Mouse (Mus musculus) myocyte (in vitro differentiated cells): Measurements from ENCODE around the gene Pinlyp. TPM values are rescaled to one million over a fixed set of nuclear protein-coding genes. Genes with fewer than 3 reads are reported as not detected.

Experiments used
- H3K27me3 ChIP-seq: one replicate; pipeline ENCODE4 v1.6.1; 2011; ENCODE audit not compliant: control insufficient read depth, insufficient read depth, insufficient read length
- H3K36me3 ChIP-seq: one replicate; pipeline ENCODE4 v1.6.1; 2011; ENCODE audit not compliant: control insufficient read depth, insufficient read depth
- H3K4me2 ChIP-seq: one replicate; pipeline ENCODE4 v1.6.1; 2011; ENCODE audit warnings: low read depth, control low read depth
- H3K4me3 ChIP-seq: one replicate; pipeline ENCODE4 v1.5.1; 2011; ENCODE audit warnings: mild to moderate bottlenecking, control low read depth, moderate library complexity
- H3K79me2 ChIP-seq: one replicate; pipeline ENCODE4 v1.6.1; 2011; ENCODE audit not compliant: control insufficient read depth, insufficient read depth
- H3ac ChIP-seq: one replicate; pipeline ENCODE4 v1.6.1; 2011; ENCODE audit not compliant: control insufficient read depth, insufficient read length
- CEBPB ChIP-seq: IDR thresholded peaks from 2 replicates; pipeline ENCODE4 v1.6.1; 2011; ENCODE audit warnings: mild to moderate bottlenecking, moderate library complexity; ENCODE audit not compliant: poor library complexity, insufficient read depth, severe bottlenecking
- E2F4 ChIP-seq: IDR thresholded peaks from one replicate; pipeline ENCODE4 v1.6.1; 2011; ENCODE audit warnings: mild to moderate bottlenecking, control low read depth, moderate library complexity; ENCODE audit not compliant: insufficient read depth
- MAX ChIP-seq: IDR thresholded peaks from one replicate; pipeline ENCODE4 v1.6.1; 2011; ENCODE audit warnings: low read depth, mild to moderate bottlenecking, control low read depth
- MYOD1 ChIP-seq, 3 experiments: IDR thresholded peaks; one replicate each; pipeline ENCODE4 v1.6.1; 2011; ENCODE audit warnings: control low read depth in 2 of 3, low read depth in 2 of 3, mild to moderate bottlenecking in 2 of 3, moderate library complexity in 1 of 3; ENCODE audit not compliant: insufficient read length in 2 of 3, control insufficient read depth in 1 of 3
- MYOG ChIP-seq, 3 experiments: IDR thresholded peaks; one replicate each; pipeline ENCODE4 v1.6.1; 2011; ENCODE audit warnings: control low read depth in 2 of 3, low read depth in 2 of 3, mild to moderate bottlenecking in 2 of 3; ENCODE audit not compliant: insufficient read length in 2 of 3, control insufficient read depth in 1 of 3, insufficient read depth in 1 of 3
- POLR2A ChIP-seq: IDR thresholded peaks from one replicate; pipeline ENCODE4 v1.6.1; 2011; ENCODE audit warnings: low read depth, mild to moderate bottlenecking, control low read depth, moderate library complexity; ENCODE audit not compliant: insufficient read length
- POLR2AphosphoS2 ChIP-seq: IDR thresholded peaks from one replicate; pipeline ENCODE4 v1.6.1; 2011; ENCODE audit warnings: low read depth, control low read depth; ENCODE audit not compliant: insufficient read length
- REST ChIP-seq: IDR thresholded peaks from one replicate; pipeline ENCODE4 v1.6.1; 2011; ENCODE audit warnings: mild to moderate bottlenecking, control low read depth, moderate library complexity; ENCODE audit not compliant: insufficient read depth, insufficient read length
- SRF ChIP-seq: IDR thresholded peaks from one replicate; pipeline ENCODE4 v1.6.1; 2011; ENCODE audit warnings: low read depth; ENCODE audit not compliant: control insufficient read depth, insufficient read length
- TCF12 ChIP-seq: IDR thresholded peaks from one replicate; pipeline ENCODE4 v1.6.1; 2011; ENCODE audit warnings: mild to moderate bottlenecking, control low read depth; ENCODE audit not compliant: poor library complexity, insufficient read depth, severe bottlenecking
- TCF3 ChIP-seq: IDR thresholded peaks from one replicate; pipeline ENCODE4 v1.6.1; 2011; ENCODE audit warnings: low read depth, control low read depth; ENCODE audit not compliant: insufficient read length
- USF1 ChIP-seq: IDR thresholded peaks from one replicate; pipeline ENCODE4 v1.6.1; 2011; ENCODE audit warnings: low read depth, mild to moderate bottlenecking, control low read depth, moderate library complexity
- polyA plus RNA-seq: library from polyadenylated mRNA; unstranded; fragments of >200 nt; fragmentation: generic; extraction: Trizol; gene quantifications from one replicate; pipeline ENCODE4 v1.2.1, GENCODE M21; 2012; ENCODE audit warnings: missing spikeins

Pinlyp gene
- polyA plus RNA-seq, 1 experiment = 0.17 TPM

GRCm38 (mm10) chr7:24512355-24512754 is 33.6 kb downstream of the Pinlyp start, which contains the start of gene AC161166.1:
TSS of gene AC161166.1 (minus strand) at chr7:24512455.
- H3K36me3 ChIP-seq = no peaks in the 10 kb centered on the region
- H3K79me2 ChIP-seq = peaks cover 15% of the 10 kb centered on the region
- H3ac ChIP-seq = no peak within 1 kb of the TSS
- TF ChIP-seq CEBPB (no peak), MYOG (IDR thresholded peaks at IDR 0.05; ENCODE audit: control insufficient read depth in 1 of 3, insufficient read depth in 1 of 3, insufficient read length in 2 of 3, low read depth in 2 of 3) (no peak), MAX (no peak), E2F4 (no peak), TCF3 (no peak), MYOD1 (IDR thresholded peaks at IDR 0.05; ENCODE audit: control insufficient read depth in 1 of 3, insufficient read length in 2 of 3, low read depth in 2 of 3) (no peak), POLR2A (no peak), SRF (no peak), REST (no peak), POLR2AphosphoS2 (no peak), USF1 (no peak), TCF12 (no peak)
- H3K4me3 ChIP-seq = no peak within 1 kb of the TSS
- H3K4me2 ChIP-seq = no peak within 1 kb of the TSS
- no peaks in the 10 kb centered on the region for H3K27me3 ChIP-seq

GRCm38 (mm10) chr7:24507726-24508114 is 38.2 kb downstream of the Pinlyp start:
- peak overlapping the region; percentile 82 for H3ac ChIP-seq
- H3K4me3 ChIP-seq = peak overlapping the region; percentile 80
- H3K79me2 ChIP-seq = peaks cover 20% of the 10 kb centered on the region
- H3K4me2 ChIP-seq = peak overlapping the region; percentile 73
- TF ChIP-seq CEBPB = no peak
- TF ChIP-seq MYOG (IDR thresholded peaks at IDR 0.05; ENCODE audit: control insufficient read depth in 1 of 3, insufficient read depth in 1 of 3, insufficient read length in 2 of 3, low read depth in 2 of 3) = no peak
- TF ChIP-seq MAX = no peak
- TF ChIP-seq POLR2AphosphoS2 = no peak
- no peak for TF ChIP-seq TCF12
- TF ChIP-seq REST = no peak
- TF ChIP-seq E2F4 = no peak
- no peak for TF ChIP-seq POLR2A
- TF ChIP-seq USF1 = no peak
- no peak for TF ChIP-seq SRF
- no peak for TF ChIP-seq TCF3
- no peak for TF ChIP-seq MYOD1 (IDR thresholded peaks at IDR 0.05; ENCODE audit: control insufficient read depth in 1 of 3, insufficient read length in 2 of 3, low read depth in 2 of 3)
- no peaks in the 10 kb centered on the region for H3K36me3 ChIP-seq
- no peaks in the 10 kb centered on the region for H3K27me3 ChIP-seq

- Histone ChIP-seq H3K36me3 (no peaks in the 10 kb centered on the region), H3K4me2 (peak within 1 kb of the TSS; percentile 90), H3ac (peak within 1 kb of the TSS; percentile 82), H3K4me3 (peak within 1 kb of the TSS; percentile 80), H3K79me2 (peaks cover 20% of the 10 kb centered on the region), H3K27me3 (no peaks in the 10 kb centered on the region)
- peak; percentile 59 for TF ChIP-seq E2F4
- TF ChIP-seq MYOG (IDR thresholded peaks at IDR 0.05; ENCODE audit: control insufficient read depth in 1 of 3, insufficient read depth in 1 of 3, insufficient read length in 2 of 3, low read depth in 2 of 3) = peak in 1 of 3 experiments; percentile 33
- no peak for TF ChIP-seq MYOD1 (IDR thresholded peaks at IDR 0.05; ENCODE audit: control insufficient read depth in 1 of 3, insufficient read length in 2 of 3, low read depth in 2 of 3)
- peak; percentile 88 for TF ChIP-seq POLR2AphosphoS2
Observed at GRCm38 (mm10) chr7:24506838-24507725, 38.8 kb downstream of the Pinlyp start, which contains the start of gene Zfp428. TSS of gene Zfp428 (plus strand) at chr7:24507006.

GRCm38 (mm10) chr7:24506476-24506837 is 39.5 kb downstream of the Pinlyp start:
- Histone ChIP-seq H3K4me2 (peak overlapping the region; percentile 90), H3ac (peak overlapping the region; percentile 82), H3K27me3 (no peaks in the 10 kb centered on the region), H3K4me3 (peak overlapping the region; percentile 80), H3K36me3 (no peaks in the 10 kb centered on the region), H3K79me2 (peaks cover 20% of the 10 kb centered on the region)
- TF ChIP-seq USF1 (peak; percentile 6), POLR2AphosphoS2 (no peak)

GRCm38 (mm10) chr7:24506065-24506459 is 39.9 kb downstream of the Pinlyp start:
- Histone ChIP-seq H3K27me3 (no peaks in the 10 kb centered on the region), H3K4me3 (peak overlapping the region; percentile 80), H3K79me2 (peaks cover 20% of the 10 kb centered on the region), H3ac (peak overlapping the region; percentile 82), H3K4me2 (peak overlapping the region; percentile 90), H3K36me3 (no peaks in the 10 kb centered on the region)
- no peak for TF ChIP-seq REST
